Mouse (Mus musculus) hindbrain, postnatal 0 days (tissue): ENCODE data around the gene Mtmr2. TPM values are rescaled to one million over a fixed set of nuclear protein-coding genes. Genes with fewer than 3 reads are reported as not detected.

Experiments used
- ATAC-seq: fragments of 200-750 bp; cut with Nextera tagmentation; 2 replicates; pipeline ENCODE4 v1.8.0; 2017; ENCODE audit warnings: mild to moderate bottlenecking, moderate TSS enrichment, moderate library complexity
- DNase-seq: peaks from one replicate; pipeline ENCODE4 v3.0.0-alpha.2; 2015; ENCODE audit warnings: low spot score
- H3K27ac ChIP-seq: fragments of 300-500 bp; sonication (generic); 2 replicates; pipeline ENCODE4 v1.5.1; 2014; ENCODE audit warnings: mild to moderate bottlenecking
- H3K27me3 ChIP-seq: fragments of 300-500 bp; sonication (generic); 2 replicates; pipeline ENCODE4 v1.6.1; 2014; ENCODE audit warnings: low read length, mixed read lengths; ENCODE audit not compliant: insufficient read depth
- H3K36me3 ChIP-seq: fragments of 300-500 bp; sonication (generic); 2 replicates; pipeline ENCODE4 v1.6.1; 2014; ENCODE audit warnings: low read length, mixed read lengths; ENCODE audit not compliant: insufficient read depth
- H3K4me1 ChIP-seq: fragments of 300-500 bp; sonication (generic); 2 replicates; pipeline ENCODE4 v1.6.1; 2014; ENCODE audit warnings: antibody characterized with exemption, low read length, mixed read lengths; ENCODE audit not compliant: insufficient read depth
- H3K4me2 ChIP-seq: fragments of 300-500 bp; sonication (generic); 2 replicates; pipeline ENCODE4 v1.6.1; 2014; ENCODE audit warnings: low read depth, mild to moderate bottlenecking, low read length, moderate library complexity, mixed read lengths
- H3K4me3 ChIP-seq: fragments of 300-500 bp; sonication (generic); 2 replicates; pipeline ENCODE4 v1.5.1; 2014; ENCODE audit warnings: low read length
- H3K9ac ChIP-seq: fragments of 300-500 bp; sonication (generic); replicated peaks from 2 replicates; pipeline ENCODE4 v1.6.1; 2014; ENCODE audit warnings: mild to moderate bottlenecking, low read length, moderate library complexity, mixed read lengths
- H3K9me3 ChIP-seq: fragments of 300-500 bp; sonication (generic); 2 replicates; pipeline ENCODE4 v1.6.1; 2016; ENCODE audit warnings: low read length, mixed read lengths
- CTCF ChIP-seq: IDR thresholded peaks from 2 replicates; pipeline ENCODE4 v1.5.1; 2016; ENCODE audit warnings: antibody characterized with exemption, control low read depth, low read depth
- WGBS: fragments of 180-500 bp; shearing (Covaris S2); extraction: QIAGEN DNeasy Blood & Tissue Kit; methylation state at CpG from one replicate; pipeline ENCODE4 v1.1.7; 2014; 5-methylcytosine and 5-hydroxymethylcytosine counted together
- polyA plus RNA-seq: library from polyadenylated mRNA; unstranded; fragments of >200 nt; fragmentation: Nextera tagmentation; extraction: Ambion mirVana; gene quantifications from 2 replicates; pipeline ENCODE4 v1.2.1, GENCODE M21; 2015
- total RNA-seq: library from RNA; depleted of rRNA; stranded (reverse); fragments of >200 nt; gene quantifications from 2 replicates; pipeline ENCODE4 v1.2.3, GENCODE M21; 2014

Gene Mtmr2
- total and polyA plus RNA-seq, 2 experiments from 2014 or later, result 40.8 to 53.8 TPM

DNA sequence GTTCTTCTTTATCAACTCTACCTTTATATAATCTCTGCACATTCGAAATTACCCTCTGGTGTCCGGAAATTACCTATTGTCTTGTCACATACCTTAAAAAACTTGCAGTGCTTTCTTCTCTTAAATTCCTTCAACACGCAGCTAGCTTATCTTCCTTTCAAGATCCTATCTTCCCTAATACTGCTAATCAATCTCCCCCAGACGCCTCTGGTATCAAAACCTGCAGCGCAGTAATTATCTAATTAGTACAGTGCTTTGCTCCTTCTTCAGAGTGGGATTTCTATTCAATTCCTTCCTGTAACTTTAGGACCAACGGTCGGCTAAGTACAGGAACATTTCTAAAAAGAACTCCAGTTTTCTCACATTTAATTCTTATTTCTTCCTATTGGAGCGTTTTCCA lies 77.7 kb downstream of the Mtmr2 start:
- Histone ChIP-seq H3K9me3 (no peaks in the 10 kb centered on the region), H3K4me3 (peak overlapping the region; percentile 89), H3K27ac (peak overlapping the region; percentile 97), H3K36me3 (peaks cover 5% of the 10 kb centered on the region; the same call in 1 of the 2 replicates), H3K9ac (peak overlapping the region; percentile 84), H3K27me3 (no peaks in the 10 kb centered on the region), H3K4me2 (peak overlapping the region; percentile 63), H3K4me1 (0 out of 2 replicates have a peak, but pooled peaks cover 7% of the 10 kb centered on the region)
- ATAC-seq (no peak), DNase-seq (no peak)
- TF ChIP-seq CTCF, result no peak
- 7% methylated on average over 8 of the region's 8 CpGs for WGBS

DNA sequence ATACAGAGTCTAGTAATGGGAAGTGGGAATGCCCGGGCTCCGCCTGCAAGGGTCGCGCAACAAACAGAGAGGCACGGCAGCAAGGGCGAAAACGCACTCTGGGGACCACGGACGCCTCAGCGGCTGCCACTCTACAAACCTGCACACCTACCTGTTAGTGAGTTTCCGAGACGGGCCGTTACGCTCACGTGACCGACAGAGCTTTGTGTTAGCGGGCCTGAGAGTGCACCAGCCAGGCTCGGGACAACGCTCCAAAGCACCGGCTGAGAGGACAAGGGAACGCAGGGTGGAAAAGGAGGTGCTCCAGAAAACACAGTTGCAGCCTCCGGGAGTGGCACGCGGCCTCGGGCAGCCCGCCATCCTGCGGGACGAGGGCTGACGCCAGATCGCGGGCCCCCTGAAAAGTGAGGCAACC lies 78.2 kb downstream of the Mtmr2 start:
- peak; percentile 57 for DNase-seq

DNA sequence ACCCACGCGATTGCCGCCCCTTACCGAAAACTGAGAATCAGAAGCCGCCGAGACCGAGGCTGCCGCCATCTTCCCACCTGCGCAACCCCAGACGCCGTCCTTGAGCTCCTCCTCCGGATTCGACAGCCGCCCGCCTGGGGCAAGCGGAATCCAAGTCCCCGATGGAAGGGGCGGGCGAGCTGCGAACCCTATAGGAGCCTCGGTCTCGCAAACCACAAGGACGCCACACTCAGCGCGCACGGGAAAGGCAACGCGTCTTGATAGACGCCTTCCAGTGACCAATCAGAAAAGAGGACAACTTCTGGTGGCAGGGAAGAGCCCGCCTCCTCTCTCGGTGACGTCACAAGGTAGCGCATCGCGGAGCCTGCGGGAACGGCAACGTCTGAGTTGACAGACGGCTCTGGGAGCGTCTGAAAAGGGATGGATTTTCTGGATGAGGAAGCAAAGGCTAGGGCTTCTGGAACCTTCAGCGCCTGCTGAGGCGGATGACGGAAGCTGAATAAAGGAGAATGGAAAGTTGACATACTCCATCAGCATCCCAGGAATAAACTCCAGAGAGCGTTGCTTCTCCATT lies 78.7 kb downstream of the Mtmr2 start, which contains the start of gene Cep57:
TSS of gene Cep57 (minus strand) at position 276 of the 574 bp plus-strand sequence.
- Histone ChIP-seq H3K9me3 (no peaks in the 10 kb centered on the region), H3K4me2 (peak within 1 kb of the TSS; percentile 68), H3K36me3 (peaks cover 13% of the 10 kb centered on the region), H3K9ac (peak within 1 kb of the TSS; percentile 84), H3K4me3 (peak within 1 kb of the TSS; percentile 89), H3K4me1 (0 out of 2 replicates have a peak, but pooled peaks cover 7% of the 10 kb centered on the region), H3K27me3 (no peaks in the 10 kb centered on the region), H3K27ac (peak within 1 kb of the TSS; percentile 99)
- ATAC-seq (peak; percentile 93), DNase-seq (peak; percentile 99)
- under 1% methylated on average over 44 of the region's 44 CpGs for WGBS
- no peak; the same call in 1 of the 2 replicates for TF ChIP-seq CTCF

More for the DNA sequence above, 78.2 kb downstream of the Mtmr2 start:
- peak overlapping the region; percentile 89 for H3K4me3 ChIP-seq
- H3K27me3 ChIP-seq, result no peaks in the 10 kb centered on the region
- H3K4me2 ChIP-seq, result peak overlapping the region; percentile 63
- peak overlapping the region; percentile 97 for H3K27ac ChIP-seq
- H3K9ac ChIP-seq, result peak overlapping the region; percentile 84
- 0 out of 2 replicates have a peak, but pooled peaks cover 7% of the 10 kb centered on the region for H3K4me1 ChIP-seq
- peaks cover 7% of the 10 kb centered on the region for H3K36me3 ChIP-seq
- TF ChIP-seq CTCF, result no peak
- H3K9me3 ChIP-seq, result no peaks in the 10 kb centered on the region
- ATAC-seq, result peak; percentile 4; the same call in 1 of the 2 replicates
- WGBS, result under 1% methylated on average over 31 of the region's 31 CpGs

DNA sequence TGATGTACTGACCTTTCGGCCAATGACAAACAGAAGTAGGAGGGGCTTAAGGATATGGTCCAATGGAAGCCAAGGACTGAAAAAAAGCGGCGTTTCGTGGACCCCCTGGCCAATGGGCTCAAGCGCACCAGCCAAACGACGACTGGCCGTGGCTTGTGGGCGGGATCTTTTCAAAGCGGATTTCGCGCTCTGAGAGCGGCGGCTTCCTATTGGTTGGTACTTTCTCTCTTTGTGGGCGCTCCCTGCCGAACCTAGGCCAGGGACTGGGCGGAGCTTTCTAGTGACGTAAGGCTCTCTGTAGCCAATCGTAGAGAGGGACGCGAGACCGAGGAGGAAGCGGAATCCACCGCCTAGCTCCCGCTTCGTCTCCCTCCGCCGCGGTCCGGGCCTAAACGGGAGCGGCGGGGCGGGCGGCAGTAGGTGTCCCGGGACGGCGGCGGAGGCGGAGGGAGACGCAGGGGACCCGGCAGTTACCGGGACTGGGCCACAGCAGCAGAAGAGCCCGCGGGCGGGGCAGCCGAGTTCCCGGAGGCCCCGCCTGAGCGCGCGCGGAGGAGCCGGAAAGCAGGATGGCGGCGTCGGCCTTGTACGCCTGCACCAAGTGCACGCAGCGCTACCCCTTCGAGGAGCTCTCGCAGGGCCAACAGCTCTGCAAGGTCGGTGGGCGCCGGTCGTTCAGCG lies 79.3 kb downstream of the Mtmr2 start, which contains the start of gene Fam76b:
TSS of gene Fam76b (plus strand) at position 311 of the 681 bp plus-strand sequence.
- Histone ChIP-seq H3K9me3 (no peaks in the 10 kb centered on the region), H3K27ac (peak within 1 kb of the TSS; percentile 99), H3K4me2 (peak within 1 kb of the TSS; percentile 68), H3K4me3 (peak within 1 kb of the TSS; percentile 89), H3K36me3 (peaks cover 15% of the 10 kb centered on the region), H3K9ac (peak within 1 kb of the TSS; percentile 84), H3K4me1 (0 out of 2 replicates have a peak, but pooled peaks cover 7% of the 10 kb centered on the region), H3K27me3 (no peaks in the 10 kb centered on the region)
- ATAC-seq, result peak; percentile 97
- peak; percentile 100 for DNase-seq
- no peak for TF ChIP-seq CTCF
- WGBS, result under 1% methylated on average over 66 of the region's 67 CpGs

DNA sequence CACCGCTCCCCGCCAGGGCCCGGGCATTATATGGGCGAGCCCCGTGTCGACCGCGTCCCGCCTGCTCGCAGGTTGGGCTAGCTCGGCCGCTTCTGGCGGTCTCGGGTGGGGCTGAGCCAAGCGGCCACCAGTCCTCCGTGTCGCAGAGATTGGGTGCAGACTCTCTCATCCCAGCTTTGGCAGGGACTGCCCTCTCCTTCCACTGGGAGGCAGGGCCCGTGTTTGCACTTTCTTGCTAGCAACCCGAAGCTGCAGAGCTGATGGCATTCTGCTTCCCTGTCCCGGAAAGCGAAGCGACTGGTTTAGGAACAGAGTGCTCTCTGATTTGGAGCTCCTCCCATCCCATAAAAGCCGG lies 79.9 kb downstream of the Mtmr2 start:
- H3K4me1 ChIP-seq, result 0 out of 2 replicates have a peak, but pooled peaks cover 7% of the 10 kb centered on the region
- H3K27me3 ChIP-seq, result no peaks in the 10 kb centered on the region
- under 1% methylated on average over 23 of the region's 23 CpGs for WGBS
- DNase-seq, result peak; percentile 73
- H3K9ac ChIP-seq, result peak overlapping the region; percentile 83
- peak; percentile 50 for TF ChIP-seq CTCF
- peak overlapping the region; percentile 68 for H3K4me2 ChIP-seq
- no peaks in the 10 kb centered on the region for H3K9me3 ChIP-seq
- peak overlapping the region; percentile 99 for H3K27ac ChIP-seq
- peaks cover 20% of the 10 kb centered on the region for H3K36me3 ChIP-seq
- peak; percentile 18 for ATAC-seq
- peak overlapping the region; percentile 89 for H3K4me3 ChIP-seq

DNA sequence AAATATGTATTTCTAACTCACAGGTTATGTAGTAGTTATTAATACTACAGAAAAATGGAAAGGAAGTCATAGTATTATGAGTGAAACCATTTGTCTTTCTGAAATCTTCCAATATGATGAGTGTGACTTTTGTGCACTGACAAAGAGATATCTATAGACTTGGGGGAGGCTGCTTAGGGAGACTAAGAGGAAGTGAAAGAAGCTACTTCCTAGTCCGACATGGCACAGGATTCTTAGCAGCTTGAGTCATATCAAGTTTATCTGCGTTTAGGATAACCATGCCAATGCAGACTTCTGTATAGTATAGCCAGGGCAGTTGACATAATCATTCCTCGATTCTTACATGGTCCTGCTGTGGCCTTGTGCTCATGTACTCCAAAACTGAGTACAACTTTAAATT lies 87.0 kb downstream of the Mtmr2 start:
- ATAC-seq (no peak), DNase-seq (no peak)
- no peak overlapping the region for H3K27ac ChIP-seq
- H3K4me2 ChIP-seq, result no peak overlapping the region
- H3K27me3 ChIP-seq, result no peaks in the 10 kb centered on the region
- 92% methylated on average over 3 of the region's 3 CpGs for WGBS
- H3K4me3 ChIP-seq, result no peak overlapping the region
- peaks cover 44% of the 10 kb centered on the region for H3K36me3 ChIP-seq
- no peak overlapping the region for H3K9ac ChIP-seq
- TF ChIP-seq CTCF, result no peak
- no peaks in the 10 kb centered on the region for H3K4me1 ChIP-seq
- H3K9me3 ChIP-seq, result no peaks in the 10 kb centered on the region
